15 mouse cellular contexts compared by ENCODE assay signal in genomic region chrX:121661913-121662312, GRCm38 (mm10).
"Had no signal": no experiment of that assay in that cellular context is flagged by ENCODE, and none has a peak within 500 bp of the region (broad histone marks: within the 10 kb centered on the region; RNA-seq: fewer than 3 reads in every experiment).

No protein-coding gene starts in this region.

- H3K27ac ChIP-seq: neural tube, embryonic 15.5 days; stomach, embryonic 15.5 days; stomach, postnatal 0 days had no signal

- H3K27me3 ChIP-seq: neural tube, embryonic 15.5 days; stomach, embryonic 15.5 days had no signal

- H3K4me3 ChIP-seq: neural tube, embryonic 15.5 days; stomach, embryonic 15.5 days had no signal

- H3K36me3 ChIP-seq: neural tube, embryonic 15.5 days; stomach, embryonic 15.5 days had no signal

- H3K4me1 ChIP-seq: neural tube, embryonic 15.5 days; stomach, embryonic 15.5 days had no signal

- H3K9me3 ChIP-seq: neural tube, embryonic 15.5 days; stomach, embryonic 15.5 days had no signal

- H3K9ac ChIP-seq: neural tube, embryonic 15.5 days; stomach, embryonic 15.5 days had no signal

- H3K4me2 ChIP-seq: neural tube, embryonic 15.5 days; stomach, embryonic 15.5 days had no signal

- DNase-seq: retina, postnatal 1 day; right cerebral cortex, adult 18-20 months; right cerebral cortex, postnatal 14 days; right cerebral cortex, postnatal 25 days; right cerebral cortex, postnatal 4 days; spleen, adult 18-20 months; thymus, adult 18-20 months; thymus, adult 2 months; thymus, postnatal 14 days; thymus, postnatal 25 days; thymus, postnatal 36 days; thymus, postnatal 4 days had no signal
